Mouse (Mus musculus) lung, adult 2 months (tissue): Measurements from ENCODE around the gene Celf5. TPM values are rescaled to one million over a fixed set of nuclear protein-coding genes. Genes with fewer than 3 reads are reported as not detected.

Source experiments
- DNase-seq: peaks from one replicate; pipeline ENCODE4 v3.0.0; 2022
- H3K4me1 ChIP-seq: fragments of 200-500 bp; 2 replicates; pipeline ENCODE4 v1.6.1; 2011; ENCODE audit warnings: low read length; ENCODE audit not compliant: control insufficient read depth, insufficient read depth
- H3K4me3 ChIP-seq: fragments of 200-500 bp; replicated peaks from 2 replicates; pipeline ENCODE3; 2011; ENCODE audit warnings: low read depth, mild to moderate bottlenecking, control low read depth, low read length; ENCODE audit errors: extremely low read depth
- CTCF ChIP-seq: fragments of 200-500 bp; IDR thresholded peaks from 2 replicates; pipeline ENCODE4 v1.5.1; 2011; ENCODE audit warnings: mild to moderate bottlenecking, low read length, control low read depth; ENCODE audit not compliant: insufficient read depth
- POLR2A ChIP-seq: fragments of 200-500 bp; IDR thresholded peaks from 2 replicates; pipeline ENCODE4 v1.6.1; 2011; ENCODE audit warnings: low read depth, mild to moderate bottlenecking, control low read depth, low read length, borderline replicate concordance; ENCODE audit errors: extremely low read depth
- WGBS: fragments of 180-500 bp; shearing (Covaris S2); methylation state at CpG from one replicate; pipeline ENCODE4 v1.1.7; 2018; 5-methylcytosine and 5-hydroxymethylcytosine counted together
- polyA plus RNA-seq: library from polyadenylated mRNA; depleted of rRNA; stranded (reverse); fragments of >200 nt; gene quantifications from 2 replicates; pipeline ENCODE4 v1.2.3, GENCODE M21; 2012

Celf5 gene
- polyA plus RNA-seq, 1 experiment = 0.92 TPM

DNA sequence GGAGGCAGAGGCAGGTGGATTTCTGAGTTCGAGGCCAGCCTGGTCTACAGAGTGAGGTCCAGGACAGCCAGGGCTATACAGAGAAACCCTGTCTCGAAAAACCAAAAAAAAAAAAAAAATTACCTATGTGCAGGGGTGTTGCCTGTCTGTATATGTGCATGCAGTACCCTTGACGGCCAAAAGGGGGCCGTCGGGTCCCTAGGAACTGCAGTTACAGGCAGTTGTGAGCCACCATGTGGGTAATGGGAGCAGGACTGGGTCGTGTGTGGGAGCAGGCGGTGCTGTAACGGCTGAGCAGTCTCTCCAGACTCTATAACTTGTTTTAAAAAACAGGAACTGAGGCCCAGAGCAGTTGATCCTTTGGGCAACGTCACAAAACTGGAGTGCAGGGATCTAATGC is 1.5 kb upstream of the Celf5 start:
- no peak overlapping the region for H3K4me3 ChIP-seq
- 17% methylated on average over 9 of the region's 9 CpGs for WGBS
- peaks cover 8% of the 10 kb centered on the region; the same call in 1 of the 2 replicates for H3K4me1 ChIP-seq
- no peak for DNase-seq
- TF ChIP-seq CTCF (peak; percentile 38), POLR2A (no peak)

- DNase-seq = no peak
- TF ChIP-seq POLR2A (no peak), CTCF (no peak)
- WGBS = 6% methylated on average over 34 of the region's 35 CpGs
- Histone ChIP-seq H3K4me3 (peak overlapping the region; percentile 66), H3K4me1 (peaks cover 8% of the 10 kb centered on the region; the same call in 1 of the 2 replicates)
These were observed 640 bp downstream of the Celf5 start for GRCm38 (mm10) chr10:81481605-81482532.

DNA sequence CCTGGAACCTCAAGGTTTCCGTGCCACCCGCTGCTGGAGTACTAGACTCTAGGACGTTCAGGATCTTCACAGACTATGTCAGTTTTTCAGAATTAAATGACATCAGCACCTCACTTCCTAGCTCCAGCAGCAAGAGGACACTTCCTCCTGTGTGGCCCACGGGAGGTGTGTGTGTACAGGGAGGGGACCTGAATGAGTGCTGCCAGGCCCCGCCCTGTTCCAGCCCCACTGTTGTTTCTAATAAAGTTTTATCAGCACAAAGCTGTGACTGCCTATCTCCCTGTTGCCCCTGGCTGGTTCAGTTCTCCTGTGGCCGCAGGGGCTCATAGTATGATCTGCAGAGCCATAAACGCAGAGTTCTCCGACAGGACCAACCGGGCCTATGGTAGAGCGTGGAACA is 8.0 kb downstream of the Celf5 start:
- 69% methylated on average over 10 of the region's 10 CpGs for WGBS
- Histone ChIP-seq H3K4me3 (no peak overlapping the region), H3K4me1 (no peaks in the 10 kb centered on the region)
- no peak for DNase-seq
- TF ChIP-seq POLR2A = no peak
- no peak for TF ChIP-seq CTCF

DNA sequence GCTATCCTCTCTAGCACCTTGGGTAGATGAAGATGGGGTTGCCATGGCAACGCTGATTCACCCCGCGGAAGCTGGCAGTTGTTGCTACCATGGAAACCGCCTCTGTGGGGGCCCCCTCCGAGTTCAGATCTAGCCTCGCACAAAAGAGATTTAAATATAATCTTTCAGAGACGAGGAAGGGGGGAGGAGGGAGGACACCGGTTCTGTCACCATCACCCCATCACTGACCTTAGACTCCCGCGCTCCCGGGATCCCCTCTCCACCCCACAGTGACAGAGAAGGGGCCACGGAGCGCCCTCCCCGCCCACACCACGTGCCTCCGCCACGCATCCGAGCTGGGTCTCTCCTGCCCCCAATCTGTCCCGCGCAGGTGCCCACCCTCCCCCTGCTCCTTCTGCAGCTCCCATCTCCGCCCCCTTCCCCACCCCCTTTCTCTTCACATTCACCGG is 9.5 kb downstream of the Celf5 start:
- Histone ChIP-seq H3K4me1 (no peaks in the 10 kb centered on the region), H3K4me3 (no peak overlapping the region)
- TF ChIP-seq POLR2A = no peak
- no peak for TF ChIP-seq CTCF
- DNase-seq = no peak
- 3% methylated on average over 22 of the region's 22 CpGs for WGBS

DNA sequence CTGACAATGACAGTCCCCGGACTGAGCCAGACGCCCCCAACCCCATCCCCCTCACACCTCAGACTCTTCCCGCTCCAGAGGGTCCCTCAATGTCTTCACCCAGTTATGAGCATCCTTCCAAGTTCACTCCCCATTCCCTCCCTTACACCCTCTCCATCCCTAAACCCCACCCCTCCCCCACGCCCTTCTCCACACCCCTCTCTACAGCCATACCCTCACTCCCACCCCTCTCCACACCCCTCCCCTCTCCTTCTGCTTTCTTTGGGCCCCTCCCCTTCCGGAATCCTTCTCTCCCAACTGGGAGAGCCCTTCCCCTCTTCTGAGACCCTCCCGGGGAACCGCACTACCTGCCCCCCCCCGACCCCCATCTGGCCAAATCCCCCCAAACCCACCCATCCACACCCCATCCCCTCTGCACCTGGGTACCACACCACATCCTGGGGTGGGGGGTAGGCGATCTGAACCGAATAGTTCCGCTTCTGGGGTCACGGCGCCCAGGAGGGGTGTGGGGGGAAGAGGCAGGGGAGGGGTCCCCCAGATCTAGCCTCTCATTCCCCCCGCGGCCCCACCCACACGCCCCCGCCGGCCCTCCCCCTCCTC is 10.0 kb downstream of the Celf5 start:
- DNase-seq = no peak
- 6% methylated on average over 17 of the region's 18 CpGs for WGBS
- Histone ChIP-seq H3K4me1 (no peaks in the 10 kb centered on the region), H3K4me3 (no peak overlapping the region)
- TF ChIP-seq POLR2A (no peak), CTCF (no peak)

DNA sequence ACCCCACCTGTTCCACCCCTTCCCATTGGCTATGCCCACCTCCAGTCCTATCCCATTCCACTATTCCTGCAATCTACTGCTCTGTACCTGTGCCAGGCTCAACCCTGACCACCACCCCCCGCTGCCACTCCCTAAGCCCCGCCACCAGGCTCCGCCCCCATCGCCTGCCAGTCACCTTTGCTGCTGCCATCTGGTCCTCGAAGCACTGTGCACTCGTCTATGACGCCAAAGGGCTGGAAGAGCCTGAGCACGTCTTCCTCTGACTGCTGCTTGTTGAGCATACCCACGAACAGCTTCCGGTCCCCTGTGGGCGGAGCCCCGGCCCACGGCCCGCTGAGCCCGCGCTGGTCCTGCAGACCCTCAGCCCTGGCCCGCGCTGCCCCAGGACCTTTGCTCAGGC is 12.1 kb downstream of the Celf5 start:
- Histone ChIP-seq H3K4me1 (no peaks in the 10 kb centered on the region), H3K4me3 (no peak overlapping the region)
- no peak for TF ChIP-seq CTCF
- TF ChIP-seq POLR2A = no peak
- 41% methylated on average over 18 of the region's 18 CpGs for WGBS
- DNase-seq = no peak

DNA sequence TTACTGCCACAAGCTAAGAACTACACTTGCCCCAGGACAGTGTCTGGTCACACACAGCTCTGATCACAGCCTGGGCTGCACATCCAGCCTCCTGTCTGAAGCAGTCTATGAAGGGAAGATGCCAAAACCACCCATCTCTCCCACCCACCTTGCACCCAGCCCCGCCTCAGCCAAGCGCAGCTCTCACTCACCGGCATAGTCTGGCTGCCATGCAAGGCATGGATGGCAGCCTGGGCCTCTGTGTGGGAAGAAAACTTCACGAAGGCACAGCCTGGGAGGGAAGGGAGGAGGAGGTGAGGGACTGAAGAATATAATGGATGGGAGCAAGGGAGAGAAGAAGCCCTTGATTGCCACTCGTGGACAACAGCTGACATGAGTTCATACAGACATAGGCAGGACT is 13.3 kb downstream of the Celf5 start:
- DNase-seq = no peak
- Histone ChIP-seq H3K4me1 (no peaks in the 10 kb centered on the region), H3K4me3 (no peak overlapping the region)
- 72% methylated on average over 5 of the region's 5 CpGs for WGBS
- no peak for TF ChIP-seq CTCF
- TF ChIP-seq POLR2A = no peak

- Histone ChIP-seq H3K4me1 (no peaks in the 10 kb centered on the region), H3K4me3 (no peak overlapping the region)
- TF ChIP-seq POLR2A (no peak), CTCF (no peak)
- DNase-seq = no peak
- WGBS = 81% methylated on average over 16 of the region's 16 CpGs
These were observed 14.8 kb downstream of the Celf5 start for GRCm38 (mm10) chr10:81467670-81468235.

DNA sequence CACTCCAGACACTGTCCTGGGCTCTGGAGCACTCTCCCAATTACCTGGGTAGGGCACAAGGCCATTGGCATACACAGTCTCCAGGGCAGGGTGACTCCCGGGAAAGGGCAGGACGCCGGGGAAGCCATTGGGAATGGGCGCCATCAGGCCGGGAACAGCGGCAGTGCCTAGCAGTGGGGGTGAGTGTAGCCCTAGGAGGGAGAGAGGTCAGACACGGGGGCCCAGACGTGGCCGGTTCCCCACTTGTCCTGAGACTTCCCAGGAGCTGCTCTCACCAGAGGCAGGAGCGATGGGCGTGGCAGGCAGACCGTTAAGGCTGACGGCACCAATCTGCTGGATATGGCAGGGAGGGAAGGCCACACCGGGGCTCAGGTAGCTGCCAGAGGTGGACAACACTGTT is 15.6 kb downstream of the Celf5 start:
- DNase-seq = no peak
- 59% methylated on average over 14 of the region's 14 CpGs for WGBS
- Histone ChIP-seq H3K4me3 (no peak overlapping the region), H3K4me1 (no peaks in the 10 kb centered on the region; the same call in 1 of the 2 replicates)
- TF ChIP-seq CTCF = no peak
- no peak for TF ChIP-seq POLR2A

GRCm38 (mm10) chr10:81466066-81466465 is 16.4 kb downstream of the Celf5 start:
- no peak overlapping the region for H3K4me3 ChIP-seq
- no peak for DNase-seq
- 64% methylated on average over 2 of the region's 2 CpGs for WGBS
- no peaks in the 10 kb centered on the region; the same call in 1 of the 2 replicates for H3K4me1 ChIP-seq
- TF ChIP-seq POLR2A (no peak), CTCF (no peak)
